Mouse (Mus musculus): ENCODE results near the gene Recql. TPM values are rescaled to one million over a fixed set of nuclear protein-coding genes. Genes with fewer than 3 reads are reported as not detected.
A peak's percentile ranks its signal among the peaks of the same experiment; 100 is the strongest.
"Not testable (repeated sequence)": the region's sequence is repeated elsewhere in the genome, so short reads cannot be mapped to it uniquely, and the experiment has no call there.

Gene Recql
- polyA plus RNA-seq, 1 experiment from 2014 or later, result 41.4 TPM

DNA sequence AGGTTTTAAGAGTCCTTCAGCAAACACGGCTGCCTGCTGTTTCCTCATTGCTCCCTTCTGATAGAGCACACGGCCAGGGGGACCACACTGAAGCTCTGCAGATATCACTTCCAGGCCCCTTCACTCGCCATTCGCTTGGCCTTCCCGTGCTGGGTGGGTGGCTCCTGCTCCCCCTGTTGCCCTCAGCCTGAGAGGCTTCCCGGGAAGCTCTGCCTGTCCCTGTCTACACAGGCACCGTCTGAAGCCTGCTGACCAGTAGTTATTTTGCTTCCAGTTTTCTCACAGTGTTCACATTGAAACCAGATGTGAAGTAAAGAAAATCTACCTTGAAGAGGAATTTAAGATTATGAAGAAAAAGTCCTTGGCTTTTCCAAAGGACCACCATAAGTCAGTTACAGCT is 29.8 kb downstream of the Recql start:
- peaks cover 93% of the 10 kb centered on the region for H3K36me3 ChIP-seq
- WGBS, result 79% methylated on average over 7 of the region's 7 CpGs

DNA sequence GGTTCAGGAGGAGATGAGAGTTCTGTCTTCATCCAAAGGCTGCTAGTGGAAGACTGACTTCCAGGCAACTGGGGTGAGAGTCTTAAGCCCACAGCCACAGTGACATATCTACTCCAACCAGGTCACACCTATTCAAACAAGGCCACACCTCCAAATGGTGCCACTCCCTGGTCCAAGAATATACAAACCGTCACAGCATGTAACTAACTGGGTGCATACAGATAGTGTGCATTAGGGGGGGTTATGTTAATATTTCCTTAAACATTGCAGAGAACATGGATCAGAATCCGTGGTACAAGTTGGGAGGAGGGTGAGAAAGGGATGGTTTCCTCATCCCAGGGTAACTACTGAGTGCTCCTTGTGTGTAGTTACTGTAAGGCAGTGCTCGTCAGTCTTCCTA is 34.8 kb downstream of the Recql start:
- H3K27ac ChIP-seq (replicated peaks); H3K9me3 ChIP-seq (replicated peaks); H3K27me3 ChIP-seq (ENCODE audit: low read depth, poor library complexity, severe bottlenecking); DNase-seq (ENCODE audit: low spot score); H3K4me3 ChIP-seq; H3K4me1 ChIP-seq: not testable (repeated sequence)
- H3K36me3 ChIP-seq, result peaks cover 84% of the 10 kb centered on the region
- WGBS, result 94% methylated on average over 3 of the region's 3 CpGs

More for the DNA sequence above, 29.8 kb downstream of the Recql start:
- no peaks in the 10 kb centered on the region for H3K4me1 ChIP-seq
- no peaks in the 10 kb centered on the region for H3K9me3 ChIP-seq (replicated peaks)
- H3K27ac ChIP-seq (replicated peaks), result no peak overlapping the region
- DNase-seq (ENCODE audit: low spot score), result no peak
- no peaks in the 10 kb centered on the region for H3K27me3 ChIP-seq (ENCODE audit: low read depth, poor library complexity, severe bottlenecking)
- no peak overlapping the region for H3K4me3 ChIP-seq

GRCm38 (mm10) chr6:142347431-142348385 is 39.2 kb downstream of the Recql start:
- no peak overlapping the region for H3K27ac ChIP-seq (replicated peaks)
- no peak for DNase-seq (ENCODE audit: low spot score)
- H3K4me3 ChIP-seq, result no peak overlapping the region
- no peaks in the 10 kb centered on the region for H3K9me3 ChIP-seq (replicated peaks)
- peaks cover 12% of the 10 kb centered on the region for H3K4me1 ChIP-seq
- H3K27me3 ChIP-seq (ENCODE audit: low read depth, poor library complexity, severe bottlenecking), result no peaks in the 10 kb centered on the region
- WGBS, result 90% methylated on average over 11 of the region's 11 CpGs
- H3K36me3 ChIP-seq, result peaks cover 46% of the 10 kb centered on the region

DNA sequence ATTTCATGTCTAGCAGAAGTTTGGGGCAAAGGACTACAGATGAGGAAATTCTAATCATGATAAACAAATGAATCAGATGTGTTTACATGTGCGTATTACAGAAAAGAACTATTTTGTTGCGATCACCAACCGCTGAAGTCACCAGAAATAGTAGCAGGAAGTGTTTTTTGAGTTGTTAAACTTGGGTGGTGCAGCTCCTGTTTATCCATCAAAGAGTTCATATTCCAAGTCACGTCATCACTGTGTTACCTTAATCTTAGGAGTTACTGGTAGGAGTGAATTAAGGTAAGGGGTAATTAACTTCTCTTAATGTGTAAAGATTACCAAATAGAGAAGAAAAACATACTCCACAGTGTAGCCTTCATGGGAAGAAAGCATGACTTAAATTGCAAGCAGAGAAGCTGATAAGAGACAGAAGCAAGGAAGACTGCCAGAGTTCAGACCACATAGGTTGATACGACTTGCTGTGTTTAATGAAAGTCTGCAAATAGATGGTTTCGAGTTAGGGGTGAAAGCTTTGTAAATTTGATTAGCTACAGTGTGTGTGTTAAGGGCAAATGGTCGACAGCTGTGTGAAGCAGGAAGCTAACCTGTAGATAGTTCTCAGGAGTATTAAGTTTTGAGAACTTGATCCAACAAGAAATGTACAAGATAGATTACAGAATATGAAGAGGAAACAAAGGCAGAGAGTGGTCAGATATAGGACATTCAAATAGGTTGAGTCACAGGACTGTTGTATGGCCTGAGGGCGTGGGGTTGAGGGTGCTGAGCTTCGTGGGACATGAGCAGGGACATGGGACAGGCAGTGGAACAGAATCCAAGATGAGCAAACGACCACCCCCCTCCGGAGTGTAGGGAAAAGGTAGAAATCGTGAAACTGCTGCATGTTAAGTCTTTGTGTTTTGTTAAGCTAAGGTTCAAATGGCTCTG is 40.4 kb downstream of the Recql start:
- DNase-seq (ENCODE audit: low spot score), result no peak

DNA sequence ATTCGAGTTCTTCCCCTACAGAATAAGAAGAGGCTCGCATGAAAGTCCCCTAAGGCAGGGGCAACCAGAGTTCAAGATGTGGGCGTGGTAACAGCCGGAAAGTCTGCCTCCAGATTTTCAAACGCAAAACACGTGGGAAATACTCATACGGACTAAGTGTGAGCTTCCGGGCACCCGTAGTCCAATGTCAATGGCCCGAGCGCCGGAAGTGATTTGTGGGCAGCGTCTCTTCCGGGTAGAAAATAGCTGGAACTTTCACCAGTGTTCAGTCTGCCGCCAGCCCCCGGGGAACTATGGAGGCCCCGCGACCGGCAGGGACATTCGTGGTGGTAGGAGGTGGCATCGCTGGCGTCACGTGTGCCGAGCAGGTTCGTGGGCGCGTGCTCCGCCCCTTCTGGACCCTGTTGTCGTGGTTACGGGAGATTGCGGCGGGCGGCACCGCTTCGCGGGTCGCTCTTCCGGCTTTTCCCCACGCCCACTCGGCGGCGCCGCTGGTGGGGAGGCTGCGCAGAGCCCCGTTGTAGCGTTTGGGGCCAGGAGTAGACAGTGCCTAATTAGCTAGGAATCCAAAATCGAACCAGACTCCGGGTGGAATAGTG is 41.3 kb downstream of the Recql start, which contains the start of gene Pyroxd1:
Pyroxd1 (plus strand) TSS at position 215 of the 599 bp plus-strand sequence.
- 1% methylated on average over 48 of the region's 48 CpGs for WGBS

More for the DNA sequence above, 40.4 kb downstream of the Recql start:
- Histone ChIP-seq H3K27ac (replicated peaks) (peak overlapping the region; percentile 87), H3K4me1 (peaks cover 12% of the 10 kb centered on the region), H3K27me3 (ENCODE audit: low read depth, poor library complexity, severe bottlenecking) (no peaks in the 10 kb centered on the region), H3K4me3 (peak overlapping the region; percentile 73), H3K9me3 (replicated peaks) (no peaks in the 10 kb centered on the region), H3K36me3 (peaks cover 34% of the 10 kb centered on the region)
- WGBS, result 71% methylated on average over 12 of the region's 12 CpGs

GRCm38 (mm10) chr6:142343561-142343960 is 43.3 kb downstream of the Recql start:
- H3K9me3 ChIP-seq (replicated peaks), result no peaks in the 10 kb centered on the region
- peaks cover 7% of the 10 kb centered on the region for H3K36me3 ChIP-seq
- DNase-seq (ENCODE audit: low spot score), result peak; percentile 44
- H3K4me3 ChIP-seq, result no peak overlapping the region
- H3K4me1 ChIP-seq, result peaks cover 12% of the 10 kb centered on the region
- no peaks in the 10 kb centered on the region for H3K27me3 ChIP-seq (ENCODE audit: low read depth, poor library complexity, severe bottlenecking)
- 68% methylated on average over 2 of the region's 2 CpGs for WGBS
- H3K27ac ChIP-seq (replicated peaks), result no peak overlapping the region

More for the DNA sequence above, 41.3 kb downstream of the Recql start, which contains the start of gene Pyroxd1:
- peaks cover 25% of the 10 kb centered on the region for H3K36me3 ChIP-seq
- H3K9me3 ChIP-seq (replicated peaks), result no peaks in the 10 kb centered on the region
- peak within 1 kb of the TSS; percentile 73 for H3K4me3 ChIP-seq
- peaks cover 12% of the 10 kb centered on the region for H3K4me1 ChIP-seq
- peak; percentile 89 for DNase-seq (ENCODE audit: low spot score)
- H3K27ac ChIP-seq (replicated peaks), result peak within 1 kb of the TSS; percentile 87
- no peaks in the 10 kb centered on the region for H3K27me3 ChIP-seq (ENCODE audit: low read depth, poor library complexity, severe bottlenecking)

GRCm38 (mm10) chr6:142339576-142339975 is 47.3 kb downstream of the Recql start:
- Histone ChIP-seq H3K9me3 (replicated peaks) (no peaks in the 10 kb centered on the region), H3K4me1 (no peaks in the 10 kb centered on the region), H3K27ac (replicated peaks) (no peak overlapping the region), H3K36me3 (no peaks in the 10 kb centered on the region), H3K4me3 (no peak overlapping the region), H3K27me3 (ENCODE audit: low read depth, poor library complexity, severe bottlenecking) (no peaks in the 10 kb centered on the region)
- DNase-seq (ENCODE audit: low spot score), result no peak
- 49% methylated on average over 2 of the region's 2 CpGs for WGBS

- H3K4me1 ChIP-seq, result no peaks in the 10 kb centered on the region
- H3K4me3 ChIP-seq, result no peak overlapping the region
- 84% methylated on average over 2 of the region's 2 CpGs for WGBS
- no peaks in the 10 kb centered on the region for H3K36me3 ChIP-seq
- no peaks in the 10 kb centered on the region for H3K9me3 ChIP-seq (replicated peaks)
- DNase-seq (ENCODE audit: low spot score), result no peak
- no peak overlapping the region for H3K27ac ChIP-seq (replicated peaks)
- H3K27me3 ChIP-seq (ENCODE audit: low read depth, poor library complexity, severe bottlenecking), result no peaks in the 10 kb centered on the region
Observed at GRCm38 (mm10) chr6:142338961-142339360, 47.9 kb downstream of the Recql start.

GRCm38 (mm10) chr6:142329201-142329600 is 57.7 kb downstream of the Recql start:
- no peak for DNase-seq (ENCODE audit: low spot score)
- H3K27ac ChIP-seq (replicated peaks), result no peak overlapping the region
- no peaks in the 10 kb centered on the region for H3K4me1 ChIP-seq
- H3K36me3 ChIP-seq, result no peaks in the 10 kb centered on the region
- 79% methylated on average over 1 of the region's 1 CpGs for WGBS
- H3K4me3 ChIP-seq, result no peak overlapping the region
- H3K9me3 ChIP-seq (replicated peaks), result no peaks in the 10 kb centered on the region
- H3K27me3 ChIP-seq (ENCODE audit: low read depth, poor library complexity, severe bottlenecking), result no peaks in the 10 kb centered on the region

- Histone ChIP-seq H3K27me3 (ENCODE audit: low read depth, poor library complexity, severe bottlenecking) (no peaks in the 10 kb centered on the region), H3K9me3 (replicated peaks) (no peaks in the 10 kb centered on the region), H3K36me3 (no peaks in the 10 kb centered on the region), H3K27ac (replicated peaks) (no peak overlapping the region), H3K4me1 (peaks cover 13% of the 10 kb centered on the region), H3K4me3 (no peak overlapping the region)
- WGBS, result 86% methylated on average over 3 of the region's 3 CpGs
- DNase-seq (ENCODE audit: low spot score), result no peak
Observed at GRCm38 (mm10) chr6:142326598-142326997, 60.3 kb downstream of the Recql start.

- H3K4me3 ChIP-seq, result no peak within 1 kb of the TSS
- no peaks in the 10 kb centered on the region for H3K36me3 ChIP-seq
- H3K27ac ChIP-seq (replicated peaks), result 0 out of 2 replicates have a peak within 1 kb of the TSS, but pooled peaks have one; percentile 28
- WGBS, result 15% methylated on average over 4 of the region's 4 CpGs
- DNase-seq (ENCODE audit: low spot score), result no peak
- H3K4me1 ChIP-seq, result peaks cover 13% of the 10 kb centered on the region
- no peaks in the 10 kb centered on the region for H3K27me3 ChIP-seq (ENCODE audit: low read depth, poor library complexity, severe bottlenecking)
- H3K9me3 ChIP-seq (replicated peaks), result no peaks in the 10 kb centered on the region
Observed at GRCm38 (mm10) chr6:142322881-142323280, 64.0 kb downstream of the Recql start, which contains the start of gene Slco1a5. Gene Slco1a5 (minus strand): TSS chr6:142322981.

GRCm38 (mm10) chr6:142317106-142317505 is 69.8 kb downstream of the Recql start:
- Histone ChIP-seq H3K4me3 (no peak overlapping the region), H3K27ac (replicated peaks) (no peak overlapping the region), H3K4me1 (no peaks in the 10 kb centered on the region), H3K9me3 (replicated peaks) (no peaks in the 10 kb centered on the region), H3K27me3 (ENCODE audit: low read depth, poor library complexity, severe bottlenecking) (no peaks in the 10 kb centered on the region), H3K36me3 (no peaks in the 10 kb centered on the region)
- no peak for DNase-seq (ENCODE audit: low spot score)
